Mouse (Mus musculus) 3134 (cell line): Measurements from ENCODE around the gene Ccdc187.

Experiments used
- DNase-seq: peaks from one replicate; pipeline ENCODE4 v3.0.0-alpha.2; 2011; ENCODE audit warnings: low spot score; ENCODE audit not compliant: insufficient read length; ENCODE audit errors: extremely low read depth

Ccdc187 gene

DNA sequence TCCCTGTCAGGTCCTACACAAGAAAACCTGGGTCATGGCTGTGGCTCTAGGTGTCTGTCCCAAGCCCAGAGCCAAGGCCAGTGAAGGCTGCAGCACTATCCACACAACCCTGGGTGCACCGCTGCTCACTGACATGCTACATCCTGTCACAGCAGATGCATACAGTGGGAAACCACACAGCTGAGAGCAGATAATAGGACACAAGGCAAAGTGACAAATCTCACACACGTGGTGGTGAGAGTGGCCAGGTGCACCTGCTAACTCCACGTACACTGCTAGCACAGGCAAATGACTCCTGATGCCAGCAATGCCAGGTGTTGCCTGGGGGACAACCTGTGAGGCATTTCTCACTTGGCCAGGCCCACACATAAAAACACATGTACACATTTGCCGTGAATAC is 69.1 kb downstream of the Ccdc187 start:
- DNase-seq = no peak

DNA sequence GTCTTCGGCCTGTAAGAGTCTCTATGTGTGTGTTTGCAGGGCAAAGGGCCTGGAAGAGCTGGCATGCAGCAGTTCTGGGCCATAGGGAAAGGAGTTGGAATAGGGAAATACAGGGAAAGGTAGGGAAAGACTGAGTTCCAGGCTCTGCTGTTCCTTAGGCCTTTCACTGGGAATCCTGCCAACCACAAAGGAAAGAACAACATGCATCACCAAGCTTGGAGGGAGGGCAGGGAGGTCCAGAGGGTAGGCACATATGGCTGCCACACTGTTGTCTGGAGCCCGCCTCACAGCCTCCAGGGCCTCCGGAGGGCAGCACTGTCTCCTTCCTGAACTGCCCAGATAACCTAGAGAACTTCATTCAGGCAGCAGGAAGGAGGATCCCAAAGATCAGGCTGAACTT is 70.4 kb downstream of the Ccdc187 start:
- no peak for DNase-seq

DNA sequence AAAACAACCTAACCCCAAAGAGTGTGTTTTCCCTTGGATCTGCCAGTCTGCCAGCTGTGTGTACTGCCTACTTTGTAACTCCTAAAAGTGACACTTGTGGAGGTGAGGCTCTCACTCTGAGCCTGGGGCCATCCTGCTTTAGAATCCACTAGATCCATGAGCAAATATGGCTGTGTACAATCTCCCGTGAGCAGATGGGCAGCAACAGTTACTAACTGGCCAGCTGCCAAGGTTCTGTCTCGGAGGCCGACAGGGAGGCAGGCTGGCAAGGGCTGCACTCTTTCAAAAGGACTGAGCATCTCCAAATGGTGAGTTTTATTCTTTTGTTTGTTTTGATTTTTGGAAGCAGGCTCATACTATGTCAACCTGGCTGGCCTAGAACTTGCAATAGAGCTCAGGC is 79.8 kb downstream of the Ccdc187 start:
- DNase-seq = no peak

DNA sequence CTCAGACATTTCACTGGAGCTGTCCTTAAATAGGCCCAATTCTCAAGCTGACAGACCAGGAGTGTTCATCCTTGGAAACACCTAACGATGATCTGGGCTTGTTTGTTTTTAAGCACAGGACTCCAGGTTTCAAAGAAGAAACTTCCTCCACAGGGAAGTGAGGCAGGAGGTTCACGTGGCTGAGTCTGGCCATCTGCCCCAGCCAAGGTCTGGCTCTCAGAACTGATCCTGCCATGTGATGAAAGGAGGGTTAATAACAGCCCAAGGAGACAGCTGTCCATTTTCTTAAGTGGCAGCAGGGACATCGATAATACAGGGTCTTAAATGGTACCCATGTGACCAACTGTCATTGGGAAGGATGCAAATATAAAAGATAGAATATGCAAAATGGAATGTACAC is 84.8 kb downstream of the Ccdc187 start:
- no peak for DNase-seq

DNA sequence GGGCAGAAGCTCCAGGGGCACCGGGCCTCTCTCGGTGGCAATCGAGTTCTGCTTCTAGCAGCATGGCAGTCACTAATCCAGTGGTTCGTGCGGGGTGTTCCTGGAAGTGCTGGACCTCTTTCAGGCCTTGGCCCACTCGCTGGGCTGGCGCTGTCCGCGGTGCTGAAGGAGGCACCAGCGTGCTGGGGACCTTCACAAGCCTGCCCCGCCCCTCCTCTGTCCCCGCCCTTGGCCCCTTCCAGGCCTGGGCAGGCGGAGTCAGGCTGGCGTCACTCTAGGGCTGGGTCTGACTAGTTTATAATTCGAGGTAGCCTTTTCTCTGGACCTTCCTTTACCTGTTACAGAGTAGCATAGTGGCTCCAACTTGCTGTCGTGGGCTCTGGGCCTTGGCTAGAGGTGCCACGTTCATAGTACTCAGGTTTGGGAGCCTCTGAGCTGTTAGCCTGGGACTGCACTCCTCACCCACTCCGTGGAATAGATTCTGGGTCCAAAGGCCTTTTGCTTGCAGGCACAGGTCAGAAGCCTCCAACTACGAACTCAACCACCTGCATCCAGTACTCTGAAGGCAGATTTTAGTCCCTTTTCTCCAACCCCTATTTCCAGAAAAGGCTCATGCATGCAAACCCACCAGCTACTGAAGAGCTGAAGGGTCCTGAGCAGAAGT is 86.1 kb downstream of the Ccdc187 start, which contains the start of gene Lhx3:
Gene Lhx3 (minus strand): TSS at position 164 of the 664 bp plus-strand sequence.
- DNase-seq = peak; percentile 53

DNA sequence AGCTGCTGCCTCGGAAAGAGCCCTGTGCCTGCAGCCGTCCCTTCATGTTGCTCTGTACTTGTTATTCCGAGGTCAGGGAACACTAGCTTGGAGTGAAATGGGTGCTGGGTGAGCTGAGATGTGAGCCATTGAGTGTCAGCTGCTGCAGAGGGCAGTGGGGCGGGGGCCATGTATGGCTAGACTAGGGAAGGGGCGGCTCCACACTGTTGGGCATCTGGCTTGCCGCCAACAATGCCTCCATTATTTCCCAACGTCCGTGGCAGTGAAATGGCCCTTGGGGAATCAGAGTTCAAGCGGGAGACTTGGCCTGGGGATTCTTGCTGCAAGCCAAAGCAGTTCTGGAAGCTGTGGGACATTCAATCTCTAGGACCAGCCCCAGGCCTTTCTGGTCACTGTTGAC is 86.8 kb downstream of the Ccdc187 start:
- DNase-seq = no peak

DNA sequence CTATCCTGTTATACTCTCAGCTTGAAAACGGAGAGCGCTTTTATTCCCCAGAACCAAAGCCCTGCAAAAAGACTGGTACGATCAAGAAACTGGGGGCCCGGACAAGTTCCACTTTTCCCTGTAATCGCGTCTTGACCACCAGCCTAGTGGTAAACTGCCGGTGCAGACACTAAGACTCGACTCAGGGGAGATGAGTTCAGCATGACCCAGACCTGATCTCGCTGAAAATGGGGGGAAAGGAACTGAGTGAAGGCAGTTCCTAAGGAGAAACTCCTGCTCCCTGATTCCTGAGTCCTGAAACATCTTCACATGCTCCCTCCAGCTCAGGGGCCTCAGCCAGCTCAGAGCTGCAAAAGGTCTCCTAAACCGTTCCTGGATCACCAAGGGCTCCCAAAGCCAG is 88.6 kb downstream of the Ccdc187 start:
- DNase-seq = no peak

DNA sequence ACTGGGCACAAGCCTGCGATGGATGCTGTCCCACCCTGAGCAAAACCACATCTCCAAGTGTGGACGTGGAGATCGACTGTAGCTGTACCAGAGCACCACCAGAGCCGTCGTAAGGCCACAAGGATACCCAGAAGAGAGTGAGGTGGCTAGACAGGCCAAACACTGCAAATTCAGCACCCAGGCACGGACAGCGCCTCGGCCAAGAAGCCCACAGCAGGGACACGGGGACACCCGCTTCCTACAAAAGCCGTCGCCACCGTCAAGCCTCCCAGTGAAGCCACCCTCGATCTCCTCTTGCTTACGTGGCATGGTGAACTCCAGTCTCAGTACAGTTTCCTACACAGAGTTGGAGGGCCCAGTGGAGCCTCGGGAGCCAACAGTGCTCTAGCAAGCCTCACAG is 89.2 kb downstream of the Ccdc187 start:
- no peak for DNase-seq

DNA sequence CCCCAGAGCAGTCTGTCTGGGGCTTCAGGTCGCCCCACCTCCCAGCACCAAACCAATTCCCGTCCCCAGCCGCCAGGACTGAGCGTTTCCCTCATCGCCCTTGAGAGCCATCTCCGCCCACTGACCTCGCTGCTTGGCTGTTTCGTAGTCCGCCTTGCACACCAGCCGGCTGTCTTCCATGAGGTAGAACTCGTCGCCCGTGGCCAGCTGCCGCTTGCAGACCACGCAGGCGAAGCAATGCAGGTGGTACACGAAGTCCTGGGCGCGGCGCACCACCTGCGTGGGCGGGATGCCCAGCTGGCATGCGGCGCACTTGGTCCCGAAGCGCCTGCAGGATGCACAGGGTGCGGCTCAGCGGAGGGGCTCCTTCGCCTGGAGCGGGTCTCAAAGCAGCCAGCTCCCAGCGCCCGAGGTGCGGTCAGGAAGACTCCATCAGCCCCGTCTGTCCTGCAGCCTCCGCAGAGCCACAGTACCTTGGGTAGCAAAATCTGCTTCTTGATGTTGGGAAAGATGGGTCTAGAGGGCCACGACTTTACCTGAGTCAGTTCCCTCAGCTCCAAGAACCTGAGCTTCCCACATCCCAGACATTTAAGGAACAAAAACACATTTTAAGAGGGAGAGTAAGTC is 91.4 kb downstream of the Ccdc187 start:
- DNase-seq = no peak

DNA sequence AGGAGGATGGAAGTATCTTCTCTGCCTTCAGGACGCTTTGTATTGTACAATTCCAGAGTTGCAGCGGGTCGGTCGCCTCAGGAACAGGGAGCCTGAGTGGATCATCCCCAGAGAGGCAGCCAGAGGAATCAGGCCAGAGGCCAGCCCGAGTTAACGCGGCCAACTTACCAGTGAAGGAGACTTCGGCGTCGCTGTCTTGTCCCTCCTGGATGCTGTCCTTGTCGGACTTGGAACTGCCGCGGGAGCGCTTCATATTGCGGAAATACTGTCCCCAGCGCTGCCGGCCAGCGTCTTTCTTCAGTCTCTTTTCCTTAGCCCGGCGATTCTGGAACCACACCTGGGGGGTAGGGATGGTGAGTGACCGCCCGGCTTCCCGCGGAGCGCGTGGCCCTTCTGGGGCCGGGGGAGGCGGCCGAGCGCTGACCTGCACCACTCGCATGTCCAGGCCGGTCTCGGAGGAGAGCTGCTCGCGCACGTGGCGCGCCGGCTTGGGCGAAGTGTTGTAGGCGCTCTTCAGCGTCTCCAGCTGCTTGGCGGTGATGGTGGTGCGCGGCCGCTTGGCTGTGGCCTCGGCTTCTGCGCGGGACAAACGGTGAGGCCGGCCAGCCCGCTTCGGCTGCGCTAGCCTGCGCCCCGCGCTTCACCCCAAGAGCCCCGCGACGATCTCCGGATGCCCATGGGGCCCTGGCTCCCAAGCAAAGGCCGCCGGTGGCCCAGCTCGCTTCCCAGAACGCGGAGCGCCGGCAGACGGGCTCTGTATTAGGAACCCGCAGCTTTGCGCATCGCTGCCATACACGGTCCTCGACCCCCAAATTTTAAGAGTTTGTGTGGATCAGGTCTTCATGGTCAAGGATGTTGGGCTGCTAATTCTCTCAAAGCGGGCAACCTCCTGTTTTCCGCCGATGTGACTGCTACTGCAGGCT is 92.2 kb downstream of the Ccdc187 start:
- no peak for DNase-seq

DNA sequence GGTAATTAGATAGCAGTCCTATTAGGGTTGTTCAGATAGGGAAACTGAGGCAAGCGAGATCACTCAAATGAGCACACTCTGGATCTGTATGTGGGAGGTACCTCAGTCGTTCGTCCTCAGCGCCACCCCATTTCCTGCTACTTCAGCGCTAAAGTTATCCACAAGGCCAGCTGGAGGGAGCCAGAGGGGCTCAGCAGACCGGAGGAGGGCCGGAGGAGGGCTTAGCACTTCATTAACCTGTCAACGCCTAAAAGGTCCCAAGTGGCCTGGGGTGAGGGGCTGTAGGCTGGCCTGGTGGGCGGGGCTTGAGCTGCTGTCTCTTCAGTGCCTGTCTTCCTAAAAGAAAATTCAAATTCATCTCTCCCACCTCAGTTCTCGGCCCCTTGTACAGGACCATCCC is 95.9 kb downstream of the Ccdc187 start:
- DNase-seq = no peak

DNA sequence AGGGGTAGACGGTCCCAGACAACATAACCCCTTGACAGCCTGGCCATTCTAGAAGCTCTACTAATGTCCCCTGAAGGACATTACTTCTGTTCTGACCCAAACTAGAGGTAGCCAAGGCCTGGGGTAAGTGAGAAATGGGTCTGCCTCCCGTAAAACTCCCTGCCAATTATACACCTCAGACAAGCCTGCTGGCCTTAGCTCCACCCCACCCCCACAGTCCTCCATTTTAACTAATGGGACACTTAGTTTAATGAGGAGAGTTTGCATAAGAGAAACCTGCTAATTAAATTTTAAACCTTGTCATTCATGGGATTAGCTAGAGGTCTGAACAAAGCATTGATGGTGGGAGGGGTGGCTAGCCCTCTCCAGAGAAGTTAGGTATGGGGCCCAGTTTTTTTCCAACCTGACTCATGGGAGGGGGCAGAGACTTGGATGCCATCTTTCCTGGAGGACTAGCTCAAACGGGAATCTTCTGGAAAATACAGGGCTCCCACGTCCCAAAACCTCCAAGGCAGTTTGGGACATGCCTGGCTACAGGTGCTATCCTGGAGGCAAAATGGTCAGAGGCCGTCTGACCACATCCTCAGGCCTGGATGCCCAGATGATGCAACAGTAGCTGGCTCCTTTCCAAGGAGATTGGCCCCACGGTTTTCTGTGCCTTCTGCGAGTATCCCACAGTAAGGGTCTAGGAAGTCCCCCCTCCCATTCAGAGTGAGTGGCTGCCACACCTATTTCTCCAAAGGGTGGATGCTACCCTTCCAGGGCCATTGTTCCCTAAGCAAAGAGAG is 99.6 kb downstream of the Ccdc187 start:
- DNase-seq = no peak
